24 mouse cellular contexts compared by ENCODE assay signal in genomic region chr6:124866560-124866959, GRCm38 (mm10). TPM values are rescaled to one million over a fixed set of nuclear protein-coding genes. Genes with fewer than 3 reads are reported as not detected.
A peak's percentile ranks its signal among the peaks of the same experiment; 100 is the strongest.
DNase-seq lines count a peak whose midpoint lies in the region; ATAC-seq lines count a peak whose summit lies in the region.
"Had no signal": no experiment of that assay in that cellular context is flagged by ENCODE, and none has a peak within 500 bp of the region (broad histone marks: within the 10 kb centered on the region; RNA-seq: fewer than 3 reads in every experiment).

No protein-coding gene starts in this region.

- no peaks in the 10 kb centered on the region for H3K36me3 ChIP-seq in limb, embryonic 11.5 days (ENCODE audit: control insufficient read depth, insufficient read depth, low read length)
- H3K36me3 ChIP-seq in embryonic facial prominence, embryonic 10.5 days (replicated peaks) = no peaks in the 10 kb centered on the region
- H3K36me3 ChIP-seq: limb, embryonic 15.5 days; lung, embryonic 15.5 days; stomach, embryonic 15.5 days had no signal

- no peak overlapping the region for H3K4me2 ChIP-seq in limb, embryonic 11.5 days (ENCODE audit: low read depth, severe bottlenecking)
- H3K4me2 ChIP-seq: limb, embryonic 15.5 days; lung, embryonic 15.5 days; stomach, embryonic 15.5 days had no signal

- intact Hi-C loops in left cerebral cortex, postnatal 4 days (cut with DNase I) = no loop called here
- intact Hi-C loops in left cerebral cortex, postnatal 25 days (cut with DNase I) = no loop called here

- no peak overlapping the region for H3K27ac ChIP-seq in limb, embryonic 11.5 days (replicated peaks; ENCODE audit: low read depth, low read length)
- no peak overlapping the region for H3K27ac ChIP-seq in embryonic facial prominence, embryonic 10.5 days (replicated peaks)
- H3K27ac ChIP-seq: limb, embryonic 15.5 days; liver, embryonic 14.5 days; lung, embryonic 15.5 days; stomach, embryonic 15.5 days had no signal

- 49% methylated on average over 6 of the region's 7 CpGs for WGBS in limb, embryonic 11.5 days
- WGBS in embryonic facial prominence, embryonic 10.5 days = 56% methylated on average over 6 of the region's 7 CpGs

- H3K4me1 ChIP-seq in limb, embryonic 11.5 days (ENCODE audit: control insufficient read depth, insufficient read depth, low read length) = peaks cover 20% of the 10 kb centered on the region
- peaks cover 48% of the 10 kb centered on the region for H3K4me1 ChIP-seq in embryonic facial prominence, embryonic 10.5 days

- peaks cover 4% of the 10 kb centered on the region; the same call in 1 of the 2 replicates for H3K27me3 ChIP-seq in limb, embryonic 11.5 days (ENCODE audit: control insufficient read depth, insufficient read depth, low read length)
- peaks cover 64% of the 10 kb centered on the region for H3K27me3 ChIP-seq in embryonic facial prominence, embryonic 10.5 days (replicated peaks; ENCODE audit: low read depth, poor library complexity, severe bottlenecking)
- H3K27me3 ChIP-seq: limb, embryonic 15.5 days had no signal

- DNase-seq in left cerebral cortex, postnatal 4 days = peak; percentile 52
- DNase-seq in left cerebral cortex, postnatal 25 days (ENCODE audit: low spot score in 2 of 2) = no peak
- peak; percentile 40 for DNase-seq in thymus, postnatal 4 days
- no peak for DNase-seq in thymus, postnatal 10 days (ENCODE audit: low spot score in 2 of 2)
- DNase-seq in limb, embryonic 11.5 days (ENCODE audit: low spot score) = no peak
- DNase-seq in gastrocnemius, adult 8-10 months (ENCODE audit: low spot score in 2 of 2) = no peak
- no peak for DNase-seq in embryonic facial prominence, embryonic 10.5 days (ENCODE audit: low spot score)
- DNase-seq: adrenal gland, postnatal 10 days; cerebellum, adult 8-10 months; forebrain, postnatal 0 days; kidney, adult 9 months; kidney, postnatal 14 days; lung, postnatal 36 days; right cerebral cortex, adult 18-20 months had no signal

- H3K4me3 ChIP-seq in limb, embryonic 11.5 days (ENCODE audit: low read depth, low read length) = no peak overlapping the region
- no peak overlapping the region for H3K4me3 ChIP-seq in embryonic facial prominence, embryonic 10.5 days
- H3K4me3 ChIP-seq: limb, embryonic 15.5 days; lung, embryonic 15.5 days; megakaryocyte, embryonic 14.5 days; stomach, embryonic 15.5 days had no signal

- peak overlapping the region; percentile 4; the same call in 1 of the 2 replicates for H3K9ac ChIP-seq in limb, embryonic 11.5 days (ENCODE audit: low read length)
- H3K9ac ChIP-seq: forebrain, postnatal 0 days; limb, embryonic 15.5 days; liver, embryonic 14.5 days; lung, embryonic 15.5 days; stomach, embryonic 15.5 days had no signal

- ATAC-seq in limb, embryonic 11.5 days (ENCODE audit: insufficient number of reproducible peaks, low FRiP score, low TSS enrichment, low read depth) = no peak
- ATAC-seq: activated CD4-positive, CD25-positive, alpha-beta regulatory T cell, adult 4 months; forebrain, postnatal 0 days had no signal

- no peaks in the 10 kb centered on the region for H3K9me3 ChIP-seq in limb, embryonic 11.5 days (ENCODE audit: control insufficient read depth, low read length)
- no peaks in the 10 kb centered on the region for H3K9me3 ChIP-seq in embryonic facial prominence, embryonic 10.5 days
- H3K9me3 ChIP-seq: limb, embryonic 15.5 days; lung, embryonic 15.5 days; stomach, embryonic 15.5 days had no signal

RNA-seq across cellular contexts. Expression of gene Gpr162, which starts 2.8 kb away (rescaled TPM):
- total RNA-seq in left cerebral cortex, postnatal 4 days (2021) = 100 to 1,000 TPM; 145 to 164 TPM
- 100 to 1,000 TPM; 207 to 229 TPM for total RNA-seq in left cerebral cortex, postnatal 25 days (2021)
- polyA plus RNA-seq in limb, embryonic 11.5 days (2014; fragmentation: Nextera tagmentation; extraction: Ambion mirVana) = 0.92 and 0.98 TPM in 2 replicates
- total RNA-seq in gastrocnemius, adult 8-10 months (2022) = not detected
- polyA plus RNA-seq in embryonic facial prominence, embryonic 10.5 days (2016; fragmentation: Nextera tagmentation; extraction: Ambion mirVana) = 1.3 and 1.4 TPM in 2 replicates

RNA-seq across cellular contexts. Expression of gene P3h3, which starts 9.0 kb away (rescaled TPM):
- total RNA-seq in left cerebral cortex, postnatal 4 days (2021) = 10 to 100 TPM; 55.9 to 56.1 TPM
- 10 to 100 TPM; 21.9 to 25.7 TPM for total RNA-seq in left cerebral cortex, postnatal 25 days (2021)
- polyA plus RNA-seq in limb, embryonic 11.5 days (2014; fragmentation: Nextera tagmentation; extraction: Ambion mirVana) = 23.1 and 25.4 TPM in 2 replicates
- 1 to 10 TPM; 2.0 to 4.5 (median 3.3) TPM for total RNA-seq in gastrocnemius, adult 8-10 months (2022)
- polyA plus RNA-seq in embryonic facial prominence, embryonic 10.5 days (2016; fragmentation: Nextera tagmentation; extraction: Ambion mirVana) = 12.2 and 17.0 TPM in 2 replicates
- polyA plus RNA-seq: activated CD4-positive, CD25-positive, alpha-beta regulatory T cell, adult 4 months had no signal

RNA-seq across cellular contexts. Expression of gene Cd4, which starts 21.5 kb away (rescaled TPM):
- total RNA-seq in left cerebral cortex, postnatal 4 days (2021) = 1 to 10 TPM in 1 of 2 experiments, under 1 TPM in 1; 0.52 to 1.2 TPM
- total RNA-seq in left cerebral cortex, postnatal 25 days (2021) = 1 to 10 TPM; 2.8 to 8.7 TPM
- polyA plus RNA-seq in limb, embryonic 11.5 days (2014; fragmentation: Nextera tagmentation; extraction: Ambion mirVana) = 0.06 TPM in 1 of 2 replicates, not detected in the other
- total RNA-seq in gastrocnemius, adult 8-10 months (2022) = under 1 TPM in 1 of 4 experiments, not detected in 3; 0.11 TPM
- not detected in 2 replicates for polyA plus RNA-seq in embryonic facial prominence, embryonic 10.5 days (2016; fragmentation: Nextera tagmentation; extraction: Ambion mirVana)
- polyA plus RNA-seq: C2C12; neural tube, embryonic 11.5 days had no signal

RNA-seq across cellular contexts. Expression of gene Gnb3, which starts 26.5 kb away (rescaled TPM):
- under 1 TPM; 0.32 to 0.46 TPM for total RNA-seq in left cerebral cortex, postnatal 4 days (2021)
- under 1 TPM in 1 of 2 experiments, not detected in 1; 0.18 TPM for total RNA-seq in left cerebral cortex, postnatal 25 days (2021)
- 0.40 and 0.43 TPM in 2 replicates for polyA plus RNA-seq in limb, embryonic 11.5 days (2014; fragmentation: Nextera tagmentation; extraction: Ambion mirVana)
- total RNA-seq in gastrocnemius, adult 8-10 months (2022) = 1 to 10 TPM in 2 of 4 experiments, under 1 TPM in 2; 0.70 to 1.1 (median 1.0) TPM
- polyA plus RNA-seq in embryonic facial prominence, embryonic 10.5 days (2016; fragmentation: Nextera tagmentation; extraction: Ambion mirVana) = 0.60 and 0.97 TPM in 2 replicates
- total RNA-seq: common myeloid progenitor, adult 5-6 weeks; layer of hippocampus, adult 18-20 months had no signal
- polyA plus RNA-seq: C2C12 had no signal

RNA-seq across cellular contexts. Expression of gene Cdca3, which starts 37.2 kb away (rescaled TPM):
- 10 to 100 TPM in 1 of 2 experiments, 1 to 10 TPM in 1; 6.9 to 10.8 TPM for total RNA-seq in left cerebral cortex, postnatal 4 days (2021)
- total RNA-seq in left cerebral cortex, postnatal 25 days (2021) = 1 to 10 TPM in 1 of 2 experiments, under 1 TPM in 1; 0.50 to 1.1 TPM
- polyA plus RNA-seq in limb, embryonic 11.5 days (2014; fragmentation: Nextera tagmentation; extraction: Ambion mirVana) = 243 and 249 TPM in 2 replicates
- total RNA-seq in gastrocnemius, adult 8-10 months (2022) = under 1 TPM; 0.31 to 0.51 (median 0.37) TPM
- 225 and 238 TPM in 2 replicates for polyA plus RNA-seq in embryonic facial prominence, embryonic 10.5 days (2016; fragmentation: Nextera tagmentation; extraction: Ambion mirVana)

Comparison
In these comparisons a context has a peak if more than half of its experiments do, and no peak if none do; other contexts are left out.
1. DNase-seq: peak in left cerebral cortex, postnatal 4 days (single experiment) and thymus, postnatal 4 days (single experiment); none in left cerebral cortex, postnatal 25 days (0 of 2), thymus, postnatal 10 days (0 of 2), limb, embryonic 11.5 days (single experiment), gastrocnemius, adult 8-10 months (0 of 2) and embryonic facial prominence, embryonic 10.5 days (single experiment).
2. RNA of gene Gpr162, which starts 2.8 kb away (total RNA-seq): 207 to 229 TPM in left cerebral cortex, postnatal 25 days and 145 to 164 TPM in left cerebral cortex, postnatal 4 days; not detected in gastrocnemius, adult 8-10 months; every median in the first group is over 100 times any median in the second.
3. RNA of gene P3h3, which starts 9.0 kb away (total RNA-seq): 55.9 to 56.1 TPM in left cerebral cortex, postnatal 4 days and 21.9 to 25.7 TPM in left cerebral cortex, postnatal 25 days; 2.0 to 4.5 TPM in gastrocnemius, adult 8-10 months; every median in the first group is over 4 times any median in the second.